Mouse (Mus musculus): ENCODE results near the gene Gm21981. TPM values are rescaled to one million over a fixed set of nuclear protein-coding genes. Genes with fewer than 3 reads are reported as not detected.

Gm21981 gene
- polyA plus RNA-seq, 1 experiment from 2014 or later, result 7.7 TPM

GRCm38 (mm10) chr17:47730633-47731575 is 36.6 kb upstream of the Gm21981 start:
- no peaks in the 10 kb centered on the region for H3K36me3 ChIP-seq (ENCODE audit: control insufficient read depth, insufficient read depth, low read length)
- H3K4me1 ChIP-seq (ENCODE audit: control insufficient read depth, insufficient read depth, low read length), result no peaks in the 10 kb centered on the region
- no peaks in the 10 kb centered on the region for H3K9me3 ChIP-seq (ENCODE audit: control insufficient read depth, low read length)
- no peaks in the 10 kb centered on the region for H3K27me3 ChIP-seq (ENCODE audit: control insufficient read depth, insufficient read depth, low read length)
- no peak overlapping the region for H3K27ac ChIP-seq (ENCODE audit: low read depth, low read length)
- H3K4me3 ChIP-seq (ENCODE audit: low read depth, low read length), result no peak overlapping the region
- 57% methylated on average over 24 of the region's 24 CpGs for WGBS
- ATAC-seq (ENCODE audit: low read depth), result no peak
- no peak overlapping the region for H3K9ac ChIP-seq (replicated peaks; ENCODE audit: low read depth, low read length)
- no peak overlapping the region for H3K4me2 ChIP-seq (ENCODE audit: low read depth, low read length)

GRCm38 (mm10) chr17:47726566-47726965 is 32.3 kb upstream of the Gm21981 start, which contains the start of gene Pgc:
TSS of gene Pgc (plus strand) at chr17:47726842.
- no peak for ATAC-seq (ENCODE audit: low read depth)
- H3K4me3 ChIP-seq (ENCODE audit: low read depth, low read length), result no peak within 1 kb of the TSS
- no peaks in the 10 kb centered on the region for H3K27me3 ChIP-seq (ENCODE audit: control insufficient read depth, insufficient read depth, low read length)
- no peaks in the 10 kb centered on the region for H3K9me3 ChIP-seq (ENCODE audit: control insufficient read depth, low read length)
- no peak within 1 kb of the TSS for H3K4me2 ChIP-seq (ENCODE audit: low read depth, low read length)
- H3K36me3 ChIP-seq (ENCODE audit: control insufficient read depth, insufficient read depth, low read length), result no peaks in the 10 kb centered on the region
- no peaks in the 10 kb centered on the region for H3K4me1 ChIP-seq (ENCODE audit: control insufficient read depth, insufficient read depth, low read length)
- H3K27ac ChIP-seq (ENCODE audit: low read depth, low read length), result no peak within 1 kb of the TSS
- H3K9ac ChIP-seq (replicated peaks; ENCODE audit: low read depth, low read length), result no peak within 1 kb of the TSS
- 77% methylated on average over 11 of the region's 11 CpGs for WGBS

GRCm38 (mm10) chr17:47721183-47721582 is 26.9 kb upstream of the Gm21981 start:
- WGBS, result 88% methylated on average over 4 of the region's 4 CpGs
- ATAC-seq (ENCODE audit: low read depth), result no peak
- no peaks in the 10 kb centered on the region for H3K27me3 ChIP-seq (ENCODE audit: control insufficient read depth, insufficient read depth, low read length)
- no peak overlapping the region for H3K9ac ChIP-seq (replicated peaks; ENCODE audit: low read depth, low read length)
- H3K27ac ChIP-seq (ENCODE audit: low read depth, low read length), result no peak overlapping the region
- H3K4me1 ChIP-seq (ENCODE audit: control insufficient read depth, insufficient read depth, low read length), result no peaks in the 10 kb centered on the region
- H3K36me3 ChIP-seq (ENCODE audit: control insufficient read depth, insufficient read depth, low read length), result no peaks in the 10 kb centered on the region
- no peak overlapping the region for H3K4me2 ChIP-seq (ENCODE audit: low read depth, low read length)
- no peak overlapping the region for H3K4me3 ChIP-seq (ENCODE audit: low read depth, low read length)
- no peaks in the 10 kb centered on the region for H3K9me3 ChIP-seq (ENCODE audit: control insufficient read depth, low read length)

GRCm38 (mm10) chr17:47715037-47715436 is 20.8 kb upstream of the Gm21981 start:
- ATAC-seq (ENCODE audit: low read depth), result no peak
- H3K9me3 ChIP-seq (ENCODE audit: control insufficient read depth, low read length), result no peaks in the 10 kb centered on the region
- 70% methylated on average over 3 of the region's 3 CpGs for WGBS
- no peak overlapping the region for H3K9ac ChIP-seq (replicated peaks; ENCODE audit: low read depth, low read length)
- no peaks in the 10 kb centered on the region for H3K27me3 ChIP-seq (ENCODE audit: control insufficient read depth, insufficient read depth, low read length)
- H3K4me3 ChIP-seq (ENCODE audit: low read depth, low read length), result no peak overlapping the region
- H3K36me3 ChIP-seq (ENCODE audit: control insufficient read depth, insufficient read depth, low read length), result no peaks in the 10 kb centered on the region
- H3K4me2 ChIP-seq (ENCODE audit: low read depth, low read length), result no peak overlapping the region
- H3K4me1 ChIP-seq (ENCODE audit: control insufficient read depth, insufficient read depth, low read length), result no peaks in the 10 kb centered on the region
- H3K27ac ChIP-seq (ENCODE audit: low read depth, low read length), result no peak overlapping the region

- no peak for ATAC-seq (ENCODE audit: low read depth)
- Histone ChIP-seq H3K4me3 (ENCODE audit: low read depth, low read length) (no peak overlapping the region), H3K27ac (ENCODE audit: low read depth, low read length) (no peak overlapping the region), H3K4me1 (ENCODE audit: control insufficient read depth, insufficient read depth, low read length) (no peaks in the 10 kb centered on the region), H3K9ac (replicated peaks; ENCODE audit: low read depth, low read length) (no peak overlapping the region), H3K4me2 (ENCODE audit: low read depth, low read length) (no peak overlapping the region), H3K9me3 (ENCODE audit: control insufficient read depth, low read length) (no peaks in the 10 kb centered on the region), H3K36me3 (ENCODE audit: control insufficient read depth, insufficient read depth, low read length) (no peaks in the 10 kb centered on the region), H3K27me3 (ENCODE audit: control insufficient read depth, insufficient read depth, low read length) (no peaks in the 10 kb centered on the region)
- 55% methylated on average over 9 of the region's 22 CpGs for WGBS
These were observed 18.8 kb upstream of the Gm21981 start for GRCm38 (mm10) chr17:47712889-47713571.

- H3K9me3 ChIP-seq (ENCODE audit: control insufficient read depth, low read length), result no peaks in the 10 kb centered on the region
- no peaks in the 10 kb centered on the region for H3K4me1 ChIP-seq (ENCODE audit: control insufficient read depth, insufficient read depth, low read length)
- no peak for ATAC-seq (ENCODE audit: low read depth)
- no peaks in the 10 kb centered on the region for H3K36me3 ChIP-seq (ENCODE audit: control insufficient read depth, insufficient read depth, low read length)
- H3K4me2 ChIP-seq (ENCODE audit: low read depth, low read length), result no peak overlapping the region
- H3K4me3 ChIP-seq (ENCODE audit: low read depth, low read length), result no peak overlapping the region
- H3K9ac ChIP-seq (replicated peaks; ENCODE audit: low read depth, low read length), result no peak overlapping the region
- H3K27me3 ChIP-seq (ENCODE audit: control insufficient read depth, insufficient read depth, low read length), result no peaks in the 10 kb centered on the region
- no peak overlapping the region for H3K27ac ChIP-seq (ENCODE audit: low read depth, low read length)
- 80% methylated on average over 6 of the region's 6 CpGs for WGBS
These were observed 17.6 kb upstream of the Gm21981 start for GRCm38 (mm10) chr17:47711883-47712282.

- H3K9me3 ChIP-seq (ENCODE audit: control insufficient read depth, low read length), result no peaks in the 10 kb centered on the region
- no peaks in the 10 kb centered on the region for H3K4me1 ChIP-seq (ENCODE audit: control insufficient read depth, insufficient read depth, low read length)
- H3K4me3 ChIP-seq (ENCODE audit: low read depth, low read length), result no peak overlapping the region
- 76% methylated on average over 3 of the region's 3 CpGs for WGBS
- H3K36me3 ChIP-seq (ENCODE audit: control insufficient read depth, insufficient read depth, low read length), result no peaks in the 10 kb centered on the region
- H3K4me2 ChIP-seq (ENCODE audit: low read depth, low read length), result no peak overlapping the region
- H3K27ac ChIP-seq (ENCODE audit: low read depth, low read length), result no peak overlapping the region
- no peak overlapping the region for H3K9ac ChIP-seq (replicated peaks; ENCODE audit: low read depth, low read length)
- no peaks in the 10 kb centered on the region for H3K27me3 ChIP-seq (ENCODE audit: control insufficient read depth, insufficient read depth, low read length)
- ATAC-seq (ENCODE audit: low read depth), result no peak
These were observed 15.8 kb upstream of the Gm21981 start for GRCm38 (mm10) chr17:47710036-47710435.

GRCm38 (mm10) chr17:47708972-47709371 is 14.7 kb upstream of the Gm21981 start:
- Histone ChIP-seq H3K36me3 (ENCODE audit: control insufficient read depth, insufficient read depth, low read length) (no peaks in the 10 kb centered on the region), H3K9ac (replicated peaks; ENCODE audit: low read depth, low read length) (no peak overlapping the region), H3K4me3 (ENCODE audit: low read depth, low read length) (no peak overlapping the region), H3K9me3 (ENCODE audit: control insufficient read depth, low read length) (no peaks in the 10 kb centered on the region), H3K27me3 (ENCODE audit: control insufficient read depth, insufficient read depth, low read length) (no peaks in the 10 kb centered on the region), H3K4me1 (ENCODE audit: control insufficient read depth, insufficient read depth, low read length) (no peaks in the 10 kb centered on the region), H3K27ac (ENCODE audit: low read depth, low read length) (no peak overlapping the region), H3K4me2 (ENCODE audit: low read depth, low read length) (no peak overlapping the region)
- no peak for ATAC-seq (ENCODE audit: low read depth)
- WGBS, result 86% methylated on average over 4 of the region's 4 CpGs

- WGBS, result 84% methylated on average over 3 of the region's 3 CpGs
- Histone ChIP-seq H3K9ac (replicated peaks; ENCODE audit: low read depth, low read length) (no peak overlapping the region), H3K4me1 (ENCODE audit: control insufficient read depth, insufficient read depth, low read length) (no peaks in the 10 kb centered on the region), H3K36me3 (ENCODE audit: control insufficient read depth, insufficient read depth, low read length) (0 out of 2 replicates have a peak, but pooled peaks cover 4% of the 10 kb centered on the region), H3K4me2 (ENCODE audit: low read depth, low read length) (no peak overlapping the region), H3K27ac (ENCODE audit: low read depth, low read length) (no peak overlapping the region), H3K4me3 (ENCODE audit: low read depth, low read length) (no peak overlapping the region), H3K9me3 (ENCODE audit: control insufficient read depth, low read length) (no peaks in the 10 kb centered on the region), H3K27me3 (ENCODE audit: control insufficient read depth, insufficient read depth, low read length) (no peaks in the 10 kb centered on the region)
- ATAC-seq (ENCODE audit: low read depth), result no peak
These were observed 13.7 kb upstream of the Gm21981 start for GRCm38 (mm10) chr17:47707961-47708360.
